Mouse (Mus musculus) liver, embryonic 16.5 days (tissue): ENCODE measurements around the gene Tenm3. TPM values are rescaled to one million over a fixed set of nuclear protein-coding genes. Genes with fewer than 3 reads are reported as not detected.

Source experiments
- ATAC-seq: fragments of 200-750 bp; cut with Nextera tagmentation; 2 replicates; pipeline ENCODE4 v1.8.0; 2017; ENCODE audit warnings: low read depth, mild to moderate bottlenecking, moderate number of reproducible peaks, moderate library complexity
- H3K27ac ChIP-seq: fragments of 300-500 bp; sonication (generic); 2 replicates; pipeline ENCODE4 v1.5.1; 2014; ENCODE audit warnings: mild to moderate bottlenecking, low read length
- H3K27me3 ChIP-seq: fragments of 300-500 bp; sonication (generic); 2 replicates; pipeline ENCODE4 v1.6.1; 2014; ENCODE audit warnings: low read depth, low read length, mixed read lengths; ENCODE audit not compliant: control insufficient read depth, insufficient read depth
- H3K36me3 ChIP-seq: fragments of 300-500 bp; sonication (generic); 2 replicates; pipeline ENCODE4 v1.6.1; 2014; ENCODE audit warnings: mild to moderate bottlenecking; ENCODE audit not compliant: control insufficient read depth, insufficient read depth
- H3K4me1 ChIP-seq: fragments of 300-500 bp; sonication (generic); 2 replicates; pipeline ENCODE4 v1.6.1; 2014; ENCODE audit warnings: low read depth, low read length, mixed read lengths; ENCODE audit not compliant: control insufficient read depth
- H3K4me2 ChIP-seq: fragments of 300-500 bp; sonication (generic); 2 replicates; pipeline ENCODE4 v1.6.1; 2014; ENCODE audit warnings: low read depth, low read length, mixed read lengths
- H3K4me3 ChIP-seq: fragments of 300-500 bp; sonication (generic); 2 replicates; pipeline ENCODE4 v1.5.1; 2014; ENCODE audit warnings: low read depth, mild to moderate bottlenecking, low read length
- H3K9ac ChIP-seq: fragments of 300-500 bp; sonication (generic); 2 replicates; pipeline ENCODE4 v1.6.1; 2014; ENCODE audit warnings: low read depth, low read length
- H3K9me3 ChIP-seq: fragments of 300-500 bp; sonication (generic); replicated peaks from 2 replicates; pipeline ENCODE4 v1.6.1; 2016; ENCODE audit warnings: low read length; ENCODE audit not compliant: control insufficient read depth
- WGBS: fragments of 180-500 bp; shearing (Covaris S2); extraction: QIAGEN DNeasy Blood & Tissue Kit; methylation state at CpG from one replicate; pipeline ENCODE4 v1.1.7; 2014; ENCODE audit not compliant: insufficient replicate concordance; 5-methylcytosine and 5-hydroxymethylcytosine counted together
- polyA plus RNA-seq: library from polyadenylated mRNA; unstranded; fragments of >200 nt; fragmentation: Nextera tagmentation; extraction: Ambion mirVana; gene quantifications from 2 replicates; pipeline ENCODE4 v1.2.1, GENCODE M21; 2015

Gene Tenm3
- polyA plus RNA-seq, 1 experiment from 2014 or later: 6.0 TPM

DNA sequence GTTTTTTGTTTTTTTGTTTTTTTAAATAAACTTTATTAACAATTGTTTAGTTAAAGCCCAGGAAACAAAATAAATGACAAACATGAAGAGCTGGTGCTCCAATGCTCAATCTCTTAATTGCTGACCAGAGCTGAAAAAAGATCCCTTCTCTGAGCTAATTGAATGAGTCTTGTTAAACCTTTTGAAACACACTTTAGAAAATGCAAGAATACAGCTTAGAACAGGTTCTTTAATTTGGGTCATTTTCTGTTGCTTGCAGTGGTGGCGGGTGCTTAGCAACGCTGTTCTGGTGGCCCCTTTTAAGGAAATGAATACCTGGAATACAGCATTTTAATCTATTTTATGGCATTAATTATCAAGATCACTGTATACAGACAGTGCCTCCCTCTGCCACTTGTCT, 291.4 kb downstream of the Tenm3 start:
- H3K36me3 ChIP-seq: no peaks in the 10 kb centered on the region
- no peak overlapping the region for H3K27ac ChIP-seq
- H3K4me1 ChIP-seq: no peaks in the 10 kb centered on the region
- no peak overlapping the region for H3K4me3 ChIP-seq
- 67% methylated on average over 2 of the region's 2 CpGs for WGBS
- no peak for ATAC-seq
- H3K27me3 ChIP-seq: peaks cover 19% of the 10 kb centered on the region
- no peaks in the 10 kb centered on the region for H3K9me3 ChIP-seq
- no peak overlapping the region for H3K4me2 ChIP-seq
- no peak overlapping the region for H3K9ac ChIP-seq

DNA sequence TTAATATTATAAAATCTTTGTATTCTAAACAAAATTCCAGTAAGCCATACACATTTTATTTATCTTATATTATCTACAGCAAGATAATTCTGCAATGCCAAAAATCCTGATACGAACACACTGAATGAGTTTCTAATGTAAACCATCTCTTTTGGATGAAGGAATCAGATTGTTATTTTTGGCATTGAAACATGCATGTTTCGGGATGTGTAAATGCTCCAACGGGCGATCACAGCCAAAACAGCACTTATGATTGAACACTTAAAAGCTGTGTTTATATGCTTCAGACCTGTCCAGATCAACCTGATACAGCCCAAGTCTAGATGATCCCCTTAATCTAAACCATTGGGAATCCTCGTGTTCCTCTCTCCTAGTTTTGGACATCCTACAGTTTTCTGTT, 292.4 kb downstream of the Tenm3 start:
- Histone ChIP-seq H3K27ac (no peak overlapping the region), H3K36me3 (no peaks in the 10 kb centered on the region), H3K9me3 (no peaks in the 10 kb centered on the region), H3K4me3 (no peak overlapping the region), H3K4me2 (no peak overlapping the region), H3K9ac (no peak overlapping the region), H3K27me3 (peaks cover 19% of the 10 kb centered on the region), H3K4me1 (no peaks in the 10 kb centered on the region)
- 54% methylated on average over 5 of the region's 5 CpGs for WGBS
- ATAC-seq: no peak

DNA sequence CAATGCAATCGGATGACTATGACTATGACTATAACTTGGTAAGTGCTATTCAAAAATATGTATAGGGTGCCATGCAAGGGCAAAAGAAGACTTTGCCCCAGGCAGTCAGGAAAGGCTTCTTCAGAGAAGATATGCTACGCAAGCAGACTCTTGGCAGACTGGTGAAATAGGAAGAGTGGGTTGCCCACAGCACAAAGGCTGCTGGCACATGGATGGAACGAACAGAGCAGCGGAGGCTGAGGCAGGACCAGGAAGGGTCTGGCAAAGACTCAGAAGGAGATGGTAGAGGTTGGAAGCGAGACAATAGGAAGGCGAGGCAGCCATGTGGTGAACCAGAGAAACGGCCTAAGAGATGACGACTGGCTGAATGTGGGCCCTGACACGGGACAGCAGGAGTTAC, 294.8 kb downstream of the Tenm3 start:
- no peaks in the 10 kb centered on the region for H3K4me1 ChIP-seq
- H3K36me3 ChIP-seq: no peaks in the 10 kb centered on the region
- no peaks in the 10 kb centered on the region for H3K27me3 ChIP-seq
- no peak for ATAC-seq
- H3K4me2 ChIP-seq: no peak overlapping the region
- WGBS: 74% methylated on average over 9 of the region's 9 CpGs
- no peaks in the 10 kb centered on the region for H3K9me3 ChIP-seq
- no peak overlapping the region for H3K4me3 ChIP-seq
- H3K9ac ChIP-seq: no peak overlapping the region
- no peak overlapping the region for H3K27ac ChIP-seq

DNA sequence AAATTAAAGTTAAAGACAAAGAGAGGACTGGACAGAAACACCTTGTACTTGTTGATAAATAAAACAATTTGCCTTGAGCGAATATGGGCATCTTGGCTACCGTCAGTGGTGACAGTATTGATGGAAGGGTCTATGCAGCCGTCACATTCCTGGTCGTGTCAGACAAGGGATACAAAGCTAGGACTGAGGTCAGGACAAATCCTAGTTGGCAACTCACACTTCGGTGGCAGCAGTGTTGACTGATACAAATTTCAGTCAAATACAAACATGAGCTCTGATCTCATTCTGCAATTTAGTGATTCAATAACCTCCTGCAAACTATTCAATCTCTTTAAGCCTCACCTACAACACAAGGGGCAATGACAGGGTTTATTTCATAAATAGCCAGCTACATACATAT, 298.1 kb downstream of the Tenm3 start:
- H3K36me3 ChIP-seq: no peaks in the 10 kb centered on the region
- H3K27ac ChIP-seq: peak overlapping the region; percentile 47
- no peak overlapping the region for H3K4me3 ChIP-seq
- no peaks in the 10 kb centered on the region for H3K9me3 ChIP-seq
- ATAC-seq: peak; percentile 79
- no peaks in the 10 kb centered on the region for H3K27me3 ChIP-seq
- H3K4me1 ChIP-seq: no peaks in the 10 kb centered on the region; the same call in 1 of the 2 replicates
- no peak overlapping the region for H3K4me2 ChIP-seq
- WGBS: 48% methylated on average over 5 of the region's 5 CpGs
- no peak overlapping the region for H3K9ac ChIP-seq

DNA sequence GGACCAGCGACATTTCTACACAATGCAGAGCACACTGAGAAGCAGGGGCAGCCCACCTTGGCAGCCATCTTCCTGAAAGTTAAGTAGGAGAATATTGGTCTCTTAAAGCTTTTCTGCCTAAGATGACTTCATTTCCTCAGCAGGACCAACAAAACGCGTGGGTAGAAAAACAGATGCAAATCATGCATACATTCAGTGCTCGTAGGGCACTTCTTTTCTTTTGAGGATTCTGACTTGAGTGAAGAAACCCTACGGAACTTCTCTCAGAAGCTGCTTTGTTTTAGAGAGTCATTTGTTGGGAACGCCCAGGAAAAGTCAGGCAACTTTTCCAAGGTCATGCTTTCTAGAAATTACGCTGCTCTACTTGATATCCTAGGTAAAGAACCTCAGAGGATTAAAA, 298.9 kb downstream of the Tenm3 start:
- Histone ChIP-seq H3K36me3 (no peaks in the 10 kb centered on the region), H3K9me3 (no peaks in the 10 kb centered on the region), H3K27ac (no peak overlapping the region), H3K4me2 (no peak overlapping the region), H3K4me3 (no peak overlapping the region), H3K4me1 (no peaks in the 10 kb centered on the region; the same call in 1 of the 2 replicates), H3K9ac (no peak overlapping the region), H3K27me3 (no peaks in the 10 kb centered on the region)
- 59% methylated on average over 7 of the region's 7 CpGs for WGBS
- no peak for ATAC-seq

DNA sequence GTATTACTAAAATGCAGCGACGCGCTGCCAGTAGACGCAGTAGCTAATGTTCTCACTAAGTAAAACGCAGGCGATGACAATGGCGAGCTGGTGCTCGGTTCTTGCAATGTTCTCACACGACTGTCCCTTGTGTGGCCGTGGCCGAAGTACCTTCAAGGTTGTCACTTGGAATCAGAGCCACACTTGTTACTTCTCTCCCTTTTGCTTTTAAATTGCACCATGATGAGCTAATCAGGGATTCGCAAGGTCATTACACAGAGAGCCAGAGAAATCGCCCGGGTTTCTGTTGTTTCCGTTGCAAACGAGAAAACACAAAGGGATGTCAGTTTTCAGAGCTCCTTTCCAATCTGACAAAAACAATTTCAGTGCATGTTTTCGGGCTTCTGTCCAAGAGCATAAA, 301.6 kb downstream of the Tenm3 start:
- no peaks in the 10 kb centered on the region; the same call in 1 of the 2 replicates for H3K4me1 ChIP-seq
- no peaks in the 10 kb centered on the region for H3K27me3 ChIP-seq
- H3K27ac ChIP-seq: no peak overlapping the region
- no peaks in the 10 kb centered on the region for H3K36me3 ChIP-seq
- ATAC-seq: no peak
- no peak overlapping the region for H3K9ac ChIP-seq
- no peak overlapping the region for H3K4me2 ChIP-seq
- no peaks in the 10 kb centered on the region for H3K9me3 ChIP-seq
- no peak overlapping the region for H3K4me3 ChIP-seq
- WGBS: 77% methylated on average over 17 of the region's 17 CpGs

DNA sequence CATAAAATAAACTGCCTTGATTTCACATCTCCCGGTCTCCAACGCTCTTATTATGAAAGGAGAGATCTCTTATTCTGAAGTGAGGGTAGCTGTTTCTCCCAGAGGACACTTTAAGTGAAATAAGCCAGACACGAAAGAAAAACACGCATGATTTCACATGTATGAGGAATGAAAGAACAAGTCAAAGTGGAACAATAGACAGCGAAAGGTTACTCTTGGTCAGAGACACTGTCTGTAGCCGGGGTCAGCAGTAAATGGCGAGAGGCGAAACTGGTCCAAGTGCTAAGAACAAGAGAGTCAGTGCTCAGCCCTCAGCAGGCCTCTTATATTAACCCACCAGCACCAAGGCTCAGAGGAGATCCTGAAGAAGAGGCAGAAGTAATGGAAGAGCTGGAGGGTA, 302.9 kb downstream of the Tenm3 start:
- no peaks in the 10 kb centered on the region for H3K9me3 ChIP-seq
- no peaks in the 10 kb centered on the region for H3K27me3 ChIP-seq
- H3K4me3 ChIP-seq: no peak overlapping the region
- no peaks in the 10 kb centered on the region; the same call in 1 of the 2 replicates for H3K4me1 ChIP-seq
- no peak overlapping the region for H3K4me2 ChIP-seq
- WGBS: 58% methylated on average over 8 of the region's 8 CpGs
- no peak overlapping the region for H3K27ac ChIP-seq
- no peaks in the 10 kb centered on the region for H3K36me3 ChIP-seq
- no peak overlapping the region for H3K9ac ChIP-seq
- ATAC-seq: no peak

DNA sequence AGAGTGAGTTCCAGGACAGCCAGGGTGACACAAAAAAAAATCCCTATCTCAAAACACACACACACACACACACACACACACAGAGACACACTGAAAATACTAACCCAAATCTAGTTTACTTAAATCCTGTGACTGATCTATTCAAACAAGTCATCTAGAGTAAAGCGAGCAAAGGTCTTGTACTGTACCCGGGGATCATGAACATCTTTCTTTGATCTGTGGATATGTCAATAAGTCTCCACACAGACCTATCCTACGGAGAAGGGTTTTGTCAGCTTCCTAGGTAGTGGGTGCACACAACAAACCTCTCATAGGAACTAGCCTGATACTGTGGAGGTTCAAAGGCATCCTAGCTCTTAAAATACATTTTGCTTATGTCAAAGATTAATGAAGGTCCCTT, 307.9 kb downstream of the Tenm3 start:
- peak; percentile 92 for ATAC-seq
- no peaks in the 10 kb centered on the region for H3K36me3 ChIP-seq
- H3K4me2 ChIP-seq: no peak overlapping the region
- H3K4me1 ChIP-seq: no peaks in the 10 kb centered on the region
- 60% methylated on average over 3 of the region's 3 CpGs for WGBS
- H3K27ac ChIP-seq: 0 out of 2 replicates have a peak overlapping the region, but pooled peaks have one; percentile 48
- no peak overlapping the region for H3K4me3 ChIP-seq
- no peak overlapping the region for H3K9ac ChIP-seq
- no peaks in the 10 kb centered on the region for H3K27me3 ChIP-seq
- no peaks in the 10 kb centered on the region; the same call in 1 of the 2 replicates for H3K9me3 ChIP-seq

DNA sequence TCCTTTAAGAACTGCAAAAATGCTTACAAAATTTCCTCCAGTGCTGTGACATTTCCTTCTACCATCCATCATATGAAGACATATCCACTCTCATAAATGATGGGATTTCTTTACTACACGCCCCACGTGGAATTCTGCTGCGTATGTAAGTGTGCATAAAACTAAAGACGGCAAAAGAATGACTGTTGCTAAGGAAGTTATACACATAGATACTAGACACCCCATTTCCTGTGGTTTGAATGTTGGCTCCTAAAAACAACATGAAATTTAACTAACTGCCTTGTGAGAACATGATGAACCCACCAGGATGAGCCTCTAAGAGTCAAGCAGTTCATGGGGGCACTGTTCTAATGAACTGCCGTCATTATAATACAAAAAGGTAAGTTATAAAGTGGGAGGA, 312.0 kb downstream of the Tenm3 start:
- no peak for ATAC-seq
- 40% methylated on average over 5 of the region's 5 CpGs for WGBS

More for the DNA sequence above, 312.0 kb downstream of the Tenm3 start:
- H3K4me3 ChIP-seq: no peak overlapping the region
- no peak overlapping the region for H3K27ac ChIP-seq
- H3K9me3 ChIP-seq: no peaks in the 10 kb centered on the region; the same call in 1 of the 2 replicates
- H3K4me1 ChIP-seq: no peaks in the 10 kb centered on the region
- no peak overlapping the region for H3K4me2 ChIP-seq
- no peaks in the 10 kb centered on the region for H3K27me3 ChIP-seq
- H3K36me3 ChIP-seq: no peaks in the 10 kb centered on the region
- no peak overlapping the region for H3K9ac ChIP-seq
